Mouse (Mus musculus): ENCODE measurements around the gene Nat8f6. TPM values are rescaled to one million over a fixed set of nuclear protein-coding genes. Genes with fewer than 3 reads are reported as not detected.
"Not testable (repeated sequence)": the region's sequence is repeated elsewhere in the genome, so short reads cannot be mapped to it uniquely, and the experiment has no call there.

Gene Nat8f6
- polyA plus RNA-seq (2012; fragmentation: generic; extraction: Trizol), result not detected
- long read RNA-seq, experiment 1, result 0 reads
- long read RNA-seq, experiment 2, result 0 reads

GRCm38 (mm10) chr6:85820837-85821236, at the start of gene Nat8f6, which contains the start of gene Nat8f5:
Gene Nat8f6 (minus strand): TSS chr6:85820954.
Gene Nat8f5 (minus strand): TSS chr6:85820972.
- Histone ChIP-seq H3K4me3 (ENCODE audit: insufficient read depth, poor library complexity, severe bottlenecking) (no peak within 1 kb of the TSS), H3K79me2 (ENCODE audit: control insufficient read depth, insufficient read depth) (no peaks in the 10 kb centered on the region), H3ac (ENCODE audit: control insufficient read depth, insufficient read length, low read depth) (no peak within 1 kb of the TSS), H3K27me3 (ENCODE audit: control insufficient read depth, insufficient read depth, insufficient read length) (no peaks in the 10 kb centered on the region), H3K79me3 (ENCODE audit: low read depth) (no peaks in the 10 kb centered on the region), H3K36me3 (ENCODE audit: control insufficient read depth, insufficient read depth) (no peaks in the 10 kb centered on the region)
- TF ChIP-seq MAX (IDR thresholded peaks at IDR 0.05) (no peak), USF1 (IDR thresholded peaks at IDR 0.05; ENCODE audit: low read depth) (no peak), MYOD1 (IDR thresholded peaks at IDR 0.05; ENCODE audit: control insufficient read depth, insufficient read length, low read depth) (no peak), CTCF (IDR thresholded peaks at IDR 0.05; ENCODE audit: control insufficient read depth, insufficient read depth, insufficient read length) (no peak), CEBPB (IDR thresholded peaks at IDR 0.05; ENCODE audit: low read depth) (no peak), FOSL1 (IDR thresholded peaks at IDR 0.05; ENCODE audit: insufficient read depth, low read length, poor library complexity, severe bottlenecking) (no peak), MYOG (IDR thresholded peaks at IDR 0.05; ENCODE audit: control insufficient read depth, extremely low read depth, insufficient read length) (no peak)

DNA sequence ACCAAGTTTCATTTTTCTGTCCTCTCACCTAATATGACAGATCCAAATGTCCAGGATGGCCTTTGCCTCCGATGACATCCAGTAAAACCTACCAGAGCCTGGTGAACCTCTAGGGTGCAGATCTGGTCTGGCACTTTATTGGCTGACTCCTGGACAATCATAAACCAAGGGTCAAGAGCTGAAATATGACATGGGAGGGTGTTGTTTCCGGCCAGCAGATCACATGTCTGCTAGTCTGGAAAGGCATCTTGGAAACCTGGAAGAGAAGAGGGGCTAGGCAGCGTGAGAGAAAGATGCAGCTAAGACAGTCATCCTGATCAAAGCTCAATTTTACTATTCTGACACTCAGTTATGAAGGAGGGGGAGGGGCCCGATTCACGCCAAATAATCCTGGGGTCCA, 48.3 kb upstream of the Nat8f6 start, which contains the start of gene Nat8f2:
TSS of gene Nat8f2 (minus strand) at position 153 of the 400 bp plus-strand sequence.
- not testable (repeated sequence) for H3K79me3 ChIP-seq (ENCODE audit: low read depth); H3K79me2 ChIP-seq (ENCODE audit: control insufficient read depth, insufficient read depth); H3K27me3 ChIP-seq (ENCODE audit: control insufficient read depth, insufficient read depth, insufficient read length); H3ac ChIP-seq (ENCODE audit: control insufficient read depth, insufficient read length, low read depth); H3K4me3 ChIP-seq (ENCODE audit: insufficient read depth, poor library complexity, severe bottlenecking); H3K36me3 ChIP-seq (ENCODE audit: control insufficient read depth, insufficient read depth)

DNA sequence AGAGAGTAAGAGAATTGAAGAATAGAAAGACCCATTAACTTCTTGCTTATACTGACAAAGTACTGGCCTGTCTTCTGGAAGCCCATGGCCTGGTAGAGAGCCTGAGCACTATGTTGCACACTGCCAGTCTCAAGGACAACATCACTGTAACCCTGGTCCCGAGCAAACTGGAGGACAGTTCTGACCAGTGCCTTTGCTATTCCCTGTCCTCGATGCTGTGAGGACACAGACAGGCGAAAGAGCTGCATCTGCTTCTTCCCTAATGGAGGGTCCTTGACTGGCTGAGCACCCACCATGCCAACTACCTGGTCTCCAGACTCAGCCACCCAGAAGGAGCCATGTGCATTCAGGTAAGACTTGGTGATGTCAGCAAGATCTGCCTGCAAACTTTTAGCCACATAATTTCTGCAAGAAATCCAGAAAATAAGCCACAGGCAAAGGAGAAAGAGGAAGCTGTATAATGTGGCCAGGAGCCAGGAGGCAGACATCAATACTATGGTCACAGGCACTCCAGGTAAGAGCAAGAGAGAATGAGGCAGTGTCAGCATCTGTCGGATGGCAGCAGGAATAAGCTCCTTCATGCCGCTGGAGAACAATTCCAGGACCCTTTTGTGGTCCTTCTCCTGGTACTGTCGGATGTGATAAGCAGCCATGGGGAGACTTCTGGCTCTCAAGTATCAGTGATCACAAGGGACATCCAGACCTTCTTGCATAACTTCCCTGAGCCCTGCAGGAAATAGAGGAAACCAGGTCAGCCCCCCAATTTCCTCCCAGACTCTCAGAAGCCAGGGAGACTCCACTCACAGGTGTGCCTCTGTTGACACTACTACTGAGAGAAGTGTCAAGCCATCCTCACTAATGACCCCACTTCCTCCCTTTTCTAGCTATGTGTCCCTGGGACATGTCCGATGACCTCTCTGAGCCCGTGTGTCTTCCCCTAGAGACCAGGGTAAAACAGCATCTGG, 47.3 kb upstream of the Nat8f6 start:
- peaks cover 4% of the 10 kb centered on the region for H3K27me3 ChIP-seq (ENCODE audit: control insufficient read depth, insufficient read depth, insufficient read length)
- H3K79me2 ChIP-seq (ENCODE audit: control insufficient read depth, insufficient read depth), result no peaks in the 10 kb centered on the region
- no peak overlapping the region for H3K4me3 ChIP-seq (ENCODE audit: insufficient read depth, poor library complexity, severe bottlenecking)
- H3ac ChIP-seq (ENCODE audit: control insufficient read depth, insufficient read length, low read depth), result no peak overlapping the region
- H3K79me3 ChIP-seq (ENCODE audit: low read depth), result no peaks in the 10 kb centered on the region
- H3K36me3 ChIP-seq (ENCODE audit: control insufficient read depth, insufficient read depth), result no peaks in the 10 kb centered on the region
- no peak for TF ChIP-seq MYOD1 (IDR thresholded peaks at IDR 0.05; ENCODE audit: control insufficient read depth, insufficient read length, low read depth)
- no peak for TF ChIP-seq MYOG (IDR thresholded peaks at IDR 0.05; ENCODE audit: control insufficient read depth, extremely low read depth, insufficient read length)
- TF ChIP-seq USF1 (IDR thresholded peaks at IDR 0.05; ENCODE audit: low read depth), result no peak
- no peak for TF ChIP-seq CTCF (IDR thresholded peaks at IDR 0.05; ENCODE audit: control insufficient read depth, insufficient read depth, insufficient read length)
- no peak for TF ChIP-seq FOSL1 (IDR thresholded peaks at IDR 0.05; ENCODE audit: insufficient read depth, low read length, poor library complexity, severe bottlenecking)
- TF ChIP-seq CEBPB (IDR thresholded peaks at IDR 0.05; ENCODE audit: low read depth), result no peak
- no peak for TF ChIP-seq MAX (IDR thresholded peaks at IDR 0.05)

DNA sequence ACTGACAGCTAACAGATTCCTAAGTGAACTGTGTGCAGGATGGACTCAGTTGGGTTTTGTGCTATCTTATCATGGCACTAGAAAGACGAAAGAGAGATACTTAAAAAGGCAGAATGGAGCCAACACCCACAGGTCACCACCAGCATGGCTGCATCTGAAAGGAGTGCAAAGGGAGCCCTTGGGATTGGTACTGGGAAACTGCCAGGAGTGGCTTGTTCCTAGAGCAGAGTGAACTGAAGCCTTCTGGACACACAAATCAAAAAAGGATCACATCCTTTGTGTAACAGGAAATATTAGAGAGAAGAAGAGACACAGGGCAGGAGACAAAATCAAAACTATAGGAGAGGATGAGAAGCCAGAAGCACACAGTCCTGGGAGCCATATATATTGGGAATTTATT, 46.2 kb upstream of the Nat8f6 start:
- H3K79me2 ChIP-seq (ENCODE audit: control insufficient read depth, insufficient read depth); H3K79me3 ChIP-seq (ENCODE audit: low read depth); H3K36me3 ChIP-seq (ENCODE audit: control insufficient read depth, insufficient read depth); H3ac ChIP-seq (ENCODE audit: control insufficient read depth, insufficient read length, low read depth); H3K4me3 ChIP-seq (ENCODE audit: insufficient read depth, poor library complexity, severe bottlenecking); H3K27me3 ChIP-seq (ENCODE audit: control insufficient read depth, insufficient read depth, insufficient read length): not testable (repeated sequence)

DNA sequence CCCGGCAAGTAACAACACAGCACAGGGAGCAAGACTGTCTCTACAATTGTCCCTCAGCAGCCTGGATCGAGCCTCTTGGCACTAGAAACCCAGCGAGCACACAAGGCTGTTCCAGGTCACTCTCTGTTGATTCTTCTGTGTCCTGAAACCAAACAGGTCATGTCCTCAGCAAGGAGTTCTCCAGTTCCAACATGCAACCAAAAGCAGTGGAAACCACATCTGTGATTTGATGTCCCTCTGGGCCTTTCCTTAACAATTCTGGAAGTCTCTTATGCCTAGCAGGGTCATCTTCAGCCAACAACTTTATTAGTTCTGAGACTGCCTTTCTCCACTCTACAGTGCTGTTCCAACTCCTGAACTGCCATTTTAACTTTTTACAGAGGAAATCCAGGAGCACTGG, 45.4 kb upstream of the Nat8f6 start:
- not testable (repeated sequence) for H3K79me3 ChIP-seq (ENCODE audit: low read depth); H3K4me3 ChIP-seq (ENCODE audit: insufficient read depth, poor library complexity, severe bottlenecking); H3K36me3 ChIP-seq (ENCODE audit: control insufficient read depth, insufficient read depth); H3K79me2 ChIP-seq (ENCODE audit: control insufficient read depth, insufficient read depth); H3K27me3 ChIP-seq (ENCODE audit: control insufficient read depth, insufficient read depth, insufficient read length); H3ac ChIP-seq (ENCODE audit: control insufficient read depth, insufficient read length, low read depth)

- H3ac ChIP-seq (ENCODE audit: control insufficient read depth, insufficient read length, low read depth); H3K79me3 ChIP-seq (ENCODE audit: low read depth); H3K79me2 ChIP-seq (ENCODE audit: control insufficient read depth, insufficient read depth); H3K36me3 ChIP-seq (ENCODE audit: control insufficient read depth, insufficient read depth); H3K4me3 ChIP-seq (ENCODE audit: insufficient read depth, poor library complexity, severe bottlenecking): not testable (repeated sequence)
- H3K27me3 ChIP-seq (ENCODE audit: control insufficient read depth, insufficient read depth, insufficient read length), result peaks cover 11% of the 10 kb centered on the region
These were observed 44.3 kb upstream of the Nat8f6 start for GRCm38 (mm10) chr6:85864900-85865639.

Data from C2C12 (cell line).